Mouse (Mus musculus): Measurements from ENCODE around the gene Kdm6b. TPM values are rescaled to one million over a fixed set of nuclear protein-coding genes. Genes with fewer than 3 reads are reported as not detected.
A peak's percentile ranks its signal among the peaks of the same experiment; 100 is the strongest.

The Kdm6b gene
- polyA plus RNA-seq, 1 experiment from 2014 or later: 24.3 TPM

DNA sequence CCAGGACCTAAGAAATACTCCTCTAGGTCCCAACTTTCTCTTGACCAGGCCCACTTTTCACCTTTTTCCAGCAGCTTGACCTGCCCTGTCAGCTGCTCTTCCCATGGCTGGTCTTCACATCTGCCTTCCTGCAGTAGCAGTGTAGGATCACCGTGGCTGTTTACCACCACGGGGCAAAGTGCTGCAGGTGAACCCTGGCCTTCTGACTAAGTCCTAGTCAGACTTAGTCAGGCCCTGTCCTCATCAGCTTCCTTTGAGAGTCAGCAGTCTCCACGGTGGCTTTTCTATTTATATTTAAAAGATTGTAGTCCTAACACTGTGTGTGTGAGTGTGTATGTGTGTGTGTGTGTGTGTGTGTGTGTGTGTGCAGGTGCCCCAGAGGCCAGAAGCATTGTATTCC is 35.7 kb downstream of the Kdm6b start:
- Histone ChIP-seq H3K27ac (replicated peaks; ENCODE audit: low read depth, low read length) (no peak overlapping the region), H3K4me1 (ENCODE audit: control insufficient read depth, insufficient read depth, low read length) (peaks cover 1% of the 10 kb centered on the region; the same call in 1 of the 2 replicates), H3K4me2 (ENCODE audit: low read depth, low read length) (no peak overlapping the region), H3K36me3 (ENCODE audit: control insufficient read depth, insufficient read depth, low read length) (peaks cover 23% of the 10 kb centered on the region), H3K9me3 (ENCODE audit: control insufficient read depth, low read length) (no peaks in the 10 kb centered on the region), H3K9ac (ENCODE audit: low read depth, low read length) (no peak overlapping the region), H3K4me3 (ENCODE audit: low read depth, low read length) (no peak overlapping the region), H3K27me3 (replicated peaks; ENCODE audit: control insufficient read depth, insufficient read depth, low read length) (no peaks in the 10 kb centered on the region)
- WGBS: 71% methylated on average over 3 of the region's 3 CpGs
- ATAC-seq (ENCODE audit: low read depth) (no peak), DNase-seq (ENCODE audit: low spot score) (no peak)

DNA sequence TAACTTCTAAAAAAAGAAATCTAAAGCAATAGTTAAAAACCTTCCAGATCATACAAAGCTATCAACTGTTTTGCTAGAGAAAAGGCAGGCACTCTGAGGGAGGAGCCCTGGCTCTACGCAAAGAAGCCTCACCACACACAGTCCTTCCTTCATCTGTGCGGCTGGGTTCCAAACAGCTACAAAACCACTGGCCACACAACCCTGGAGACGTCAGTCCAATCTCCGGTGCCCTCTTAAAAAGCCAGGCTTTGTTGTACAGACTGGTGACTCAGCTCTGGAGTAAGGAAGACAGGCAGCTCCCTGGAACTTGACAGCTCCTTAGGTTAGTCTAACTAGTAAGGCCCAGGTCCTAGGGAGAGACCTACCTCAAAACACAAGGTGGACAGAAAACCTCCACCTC is 37.8 kb downstream of the Kdm6b start:
- no peak overlapping the region for H3K9ac ChIP-seq (ENCODE audit: low read depth, low read length)
- H3K27me3 ChIP-seq (replicated peaks; ENCODE audit: control insufficient read depth, insufficient read depth, low read length): no peaks in the 10 kb centered on the region
- ATAC-seq (ENCODE audit: low read depth) (no peak), DNase-seq (ENCODE audit: low spot score) (no peak)
- no peaks in the 10 kb centered on the region for H3K9me3 ChIP-seq (ENCODE audit: control insufficient read depth, low read length)
- no peak overlapping the region for H3K27ac ChIP-seq (replicated peaks; ENCODE audit: low read depth, low read length)
- H3K4me3 ChIP-seq (ENCODE audit: low read depth, low read length): no peak overlapping the region
- H3K36me3 ChIP-seq (ENCODE audit: control insufficient read depth, insufficient read depth, low read length): peaks cover 27% of the 10 kb centered on the region
- 82% methylated on average over 4 of the region's 4 CpGs for WGBS
- H3K4me2 ChIP-seq (ENCODE audit: low read depth, low read length): no peak overlapping the region
- H3K4me1 ChIP-seq (ENCODE audit: control insufficient read depth, insufficient read depth, low read length): peaks cover 15% of the 10 kb centered on the region

DNA sequence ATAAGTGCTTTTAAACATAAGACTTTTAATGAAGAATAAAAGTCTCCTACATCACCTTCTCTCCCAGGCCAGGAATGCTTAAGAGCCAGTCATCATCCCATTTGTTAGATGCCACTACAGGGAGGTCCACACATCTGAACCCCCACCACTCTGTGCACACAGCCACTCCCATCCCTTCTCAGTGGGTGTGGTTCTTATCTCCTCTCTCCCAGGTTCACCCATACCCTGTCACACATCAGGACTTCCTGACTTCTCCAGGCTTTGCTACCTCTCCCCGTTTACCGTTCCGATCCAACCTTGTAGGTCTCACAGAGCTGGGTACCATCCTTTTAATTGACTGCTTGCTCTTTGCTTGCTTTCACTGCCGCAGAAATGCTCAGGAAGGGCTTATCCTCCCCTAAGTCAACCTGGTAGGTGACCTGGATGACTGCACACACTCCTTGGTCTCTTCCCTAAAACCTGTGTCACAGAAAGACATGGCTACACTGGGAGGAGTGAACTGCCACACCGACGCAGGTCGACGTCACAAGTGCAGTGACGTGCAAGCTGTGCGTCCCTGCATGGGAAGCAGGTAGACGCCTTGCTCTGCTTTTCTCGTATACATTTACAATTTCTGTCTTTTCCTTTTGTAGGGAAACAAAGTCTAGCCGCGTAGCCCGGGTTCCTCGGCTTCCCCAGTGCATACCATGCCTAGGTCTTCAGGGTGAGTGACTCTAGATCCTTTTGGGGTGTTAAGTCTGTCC is 40.1 kb downstream of the Kdm6b start:
- Histone ChIP-seq H3K27me3 (replicated peaks; ENCODE audit: control insufficient read depth, insufficient read depth, low read length) (no peaks in the 10 kb centered on the region), H3K4me3 (ENCODE audit: low read depth, low read length) (no peak overlapping the region), H3K9ac (ENCODE audit: low read depth, low read length) (no peak overlapping the region), H3K27ac (replicated peaks; ENCODE audit: low read depth, low read length) (no peak overlapping the region), H3K36me3 (ENCODE audit: control insufficient read depth, insufficient read depth, low read length) (peaks cover 27% of the 10 kb centered on the region), H3K4me2 (ENCODE audit: low read depth, low read length) (no peak overlapping the region), H3K9me3 (ENCODE audit: control insufficient read depth, low read length) (no peaks in the 10 kb centered on the region), H3K4me1 (ENCODE audit: control insufficient read depth, insufficient read depth, low read length) (peaks cover 18% of the 10 kb centered on the region)
- 92% methylated on average over 16 of the region's 16 CpGs for WGBS
- ATAC-seq (ENCODE audit: low read depth) (no peak), DNase-seq (ENCODE audit: low spot score) (no peak)

DNA sequence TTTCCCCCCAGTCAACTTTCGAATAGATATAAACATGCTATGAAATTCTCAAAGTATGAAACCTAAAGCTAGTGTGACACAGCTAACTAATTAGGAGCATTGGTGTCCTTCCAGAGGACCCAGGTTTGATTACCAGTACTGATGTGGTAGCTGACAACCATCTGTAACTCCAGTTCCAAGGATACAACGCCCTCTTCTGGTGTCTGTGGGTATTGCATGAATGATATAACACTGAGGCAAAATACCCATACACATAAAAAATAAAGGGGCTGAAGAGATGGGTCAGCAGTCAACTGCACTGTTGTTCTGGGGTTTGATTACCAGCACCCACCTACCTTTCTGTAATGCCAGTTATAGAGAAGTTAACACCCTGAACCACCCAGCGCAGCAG is 40.7 kb downstream of the Kdm6b start:
- ATAC-seq (ENCODE audit: low read depth): no peak
- Histone ChIP-seq H3K36me3 (ENCODE audit: control insufficient read depth, insufficient read depth, low read length) (peaks cover 27% of the 10 kb centered on the region), H3K27ac (replicated peaks; ENCODE audit: low read depth, low read length) (0 out of 2 replicates have a peak overlapping the region, but pooled peaks have one; percentile 100), H3K9ac (ENCODE audit: low read depth, low read length) (no peak overlapping the region), H3K27me3 (replicated peaks; ENCODE audit: control insufficient read depth, insufficient read depth, low read length) (no peaks in the 10 kb centered on the region), H3K4me2 (ENCODE audit: low read depth, low read length) (no peak overlapping the region), H3K4me3 (ENCODE audit: low read depth, low read length) (no peak overlapping the region), H3K4me1 (ENCODE audit: control insufficient read depth, insufficient read depth, low read length) (peaks cover 18% of the 10 kb centered on the region), H3K9me3 (ENCODE audit: control insufficient read depth, low read length) (no peaks in the 10 kb centered on the region)
- DNase-seq (ENCODE audit: low spot score): no peak
- WGBS: 59% methylated on average over 3 of the region's 3 CpGs

DNA sequence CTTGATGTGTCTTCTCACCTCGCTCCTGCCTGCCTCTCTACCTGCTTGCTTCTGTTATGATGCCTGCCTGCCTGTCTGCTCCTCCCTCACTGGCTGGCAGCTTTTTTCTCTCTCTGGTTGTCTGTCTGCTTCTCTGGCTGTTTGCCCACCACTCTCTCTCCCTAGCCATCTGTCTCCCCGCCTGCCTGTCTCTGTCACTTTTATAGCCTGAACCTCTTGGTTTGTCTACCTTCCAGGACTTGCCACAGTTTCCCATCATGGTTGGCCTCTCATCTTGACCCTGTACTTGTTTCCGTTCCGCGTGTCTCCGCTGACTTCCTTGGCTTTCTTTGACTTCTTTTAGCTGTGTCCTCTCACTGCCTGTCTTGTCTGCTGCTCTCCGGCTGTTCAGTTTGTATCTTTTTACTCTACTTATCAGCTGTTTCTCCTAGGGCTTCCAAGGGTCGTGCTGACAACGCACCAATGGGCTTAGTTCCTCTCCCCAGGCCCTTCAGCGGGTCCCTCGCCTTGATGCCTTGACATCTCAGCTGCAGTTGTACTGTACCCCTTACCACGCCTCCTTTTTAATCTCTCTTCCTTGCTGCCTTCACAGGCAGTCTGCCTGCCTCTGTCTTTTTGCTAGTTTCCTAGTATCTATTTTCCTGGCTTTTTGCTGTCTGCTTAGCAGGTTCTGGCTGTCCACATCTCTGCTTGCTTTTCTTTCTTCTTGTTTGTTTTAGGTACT is 41.3 kb downstream of the Kdm6b start:
- H3K9me3 ChIP-seq (ENCODE audit: control insufficient read depth, low read length): no peaks in the 10 kb centered on the region
- H3K4me3 ChIP-seq (ENCODE audit: low read depth, low read length): no peak overlapping the region
- H3K27me3 ChIP-seq (replicated peaks; ENCODE audit: control insufficient read depth, insufficient read depth, low read length): no peaks in the 10 kb centered on the region
- peak overlapping the region; percentile 47; the same call in 1 of the 2 replicates for H3K9ac ChIP-seq (ENCODE audit: low read depth, low read length)
- DNase-seq (ENCODE audit: low spot score) (no peak), ATAC-seq (ENCODE audit: low read depth) (no peak)
- H3K36me3 ChIP-seq (ENCODE audit: control insufficient read depth, insufficient read depth, low read length): peaks cover 27% of the 10 kb centered on the region
- H3K27ac ChIP-seq (replicated peaks; ENCODE audit: low read depth, low read length): peak overlapping the region; percentile 100
- 46% methylated on average over 12 of the region's 12 CpGs for WGBS
- H3K4me1 ChIP-seq (ENCODE audit: control insufficient read depth, insufficient read depth, low read length): peaks cover 18% of the 10 kb centered on the region
- H3K4me2 ChIP-seq (ENCODE audit: low read depth, low read length): peak overlapping the region; percentile 41; the same call in 1 of the 2 replicates

DNA sequence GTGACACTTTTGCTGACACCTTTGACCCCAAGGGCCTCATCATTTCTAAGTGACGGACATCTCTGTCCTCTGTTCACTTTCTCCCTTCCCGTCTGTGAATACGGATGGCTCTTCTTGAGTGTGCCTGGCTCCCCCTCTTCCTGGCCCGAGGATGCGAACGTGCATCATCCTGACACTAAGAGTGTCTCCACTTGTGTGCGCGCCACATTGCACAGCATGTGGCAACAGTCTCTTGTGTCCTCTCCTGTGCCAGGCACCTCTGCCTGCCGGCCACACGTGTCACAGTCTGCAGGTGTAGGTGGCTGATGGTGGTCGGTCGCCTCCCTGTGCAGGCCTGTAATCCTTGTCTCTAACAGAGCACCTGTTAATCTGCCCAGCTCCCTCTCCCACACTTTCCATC is 41.9 kb downstream of the Kdm6b start:
- Histone ChIP-seq H3K27me3 (replicated peaks; ENCODE audit: control insufficient read depth, insufficient read depth, low read length) (no peaks in the 10 kb centered on the region), H3K4me2 (ENCODE audit: low read depth, low read length) (peak overlapping the region; percentile 41), H3K36me3 (ENCODE audit: control insufficient read depth, insufficient read depth, low read length) (peaks cover 27% of the 10 kb centered on the region), H3K4me3 (ENCODE audit: low read depth, low read length) (no peak overlapping the region), H3K4me1 (ENCODE audit: control insufficient read depth, insufficient read depth, low read length) (peaks cover 18% of the 10 kb centered on the region), H3K9ac (ENCODE audit: low read depth, low read length) (peak overlapping the region; percentile 47), H3K9me3 (ENCODE audit: control insufficient read depth, low read length) (no peaks in the 10 kb centered on the region), H3K27ac (replicated peaks; ENCODE audit: low read depth, low read length) (peak overlapping the region; percentile 100)
- WGBS: 49% methylated on average over 12 of the region's 12 CpGs
- DNase-seq (ENCODE audit: low spot score) (no peak), ATAC-seq (ENCODE audit: low read depth) (no peak)

DNA sequence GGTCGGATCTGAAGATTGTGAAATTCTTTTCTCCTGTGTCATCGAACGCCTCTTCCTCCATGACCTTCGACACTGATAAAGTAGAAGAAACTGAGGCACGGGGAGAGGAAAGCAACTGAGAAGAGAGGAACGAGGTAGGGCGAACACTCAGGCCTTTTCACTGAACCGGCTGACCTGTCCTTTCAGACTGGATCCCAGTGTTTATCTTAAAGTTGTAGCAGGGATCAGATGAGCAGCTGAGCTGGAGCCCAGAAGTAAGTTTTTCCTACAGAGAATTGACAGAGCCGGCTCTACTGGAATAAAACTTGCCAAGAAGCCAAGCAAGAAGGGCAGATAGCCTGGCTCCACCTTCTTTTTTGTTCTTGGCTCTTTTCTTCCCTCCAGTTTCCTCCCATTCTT is 42.7 kb downstream of the Kdm6b start:
- Histone ChIP-seq H3K4me3 (ENCODE audit: low read depth, low read length) (peak overlapping the region; percentile 10; the same call in 1 of the 2 replicates), H3K9ac (ENCODE audit: low read depth, low read length) (peak overlapping the region; percentile 47; the same call in 1 of the 2 replicates)
- no peak for DNase-seq (ENCODE audit: low spot score)

DNA sequence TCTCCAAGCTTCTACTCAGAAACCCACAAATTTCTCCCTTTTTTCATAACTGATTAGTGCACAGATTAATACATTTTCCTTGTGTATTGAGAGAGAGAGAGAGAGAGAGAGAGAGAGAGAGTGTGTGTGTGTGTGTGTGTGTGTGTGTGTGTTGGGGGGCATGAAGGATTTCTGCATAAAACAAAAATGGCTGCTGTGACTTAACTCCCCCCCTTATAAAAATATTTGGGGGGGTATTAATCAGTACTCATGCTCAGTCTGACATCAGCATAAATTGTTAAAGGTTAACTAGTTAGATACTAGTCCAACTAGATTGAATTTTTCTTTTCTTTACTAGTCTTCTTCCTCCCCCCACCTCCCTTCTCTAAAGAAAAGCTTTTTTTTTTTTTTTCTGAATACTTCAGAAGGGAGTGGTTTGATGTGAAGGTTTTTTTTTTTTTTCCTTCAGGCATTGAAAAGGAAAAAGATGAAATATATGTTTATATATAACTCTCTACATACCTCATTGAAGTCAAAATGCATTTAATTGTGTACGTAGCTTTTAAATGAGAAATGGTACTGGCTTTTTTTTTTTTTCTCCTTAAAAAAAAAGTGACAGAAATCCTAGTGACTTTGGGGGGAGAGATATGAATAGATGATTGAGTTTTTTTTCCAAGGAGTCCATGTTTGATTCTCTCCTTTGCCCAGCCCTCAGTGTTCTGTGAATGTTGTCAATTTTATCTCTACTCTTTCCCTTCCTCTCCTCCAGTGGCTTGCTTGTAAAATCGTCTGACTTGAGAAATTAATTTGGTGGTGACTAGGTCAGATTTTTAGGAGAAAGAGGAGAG is 43.3 kb downstream of the Kdm6b start:
- peak overlapping the region; percentile 100 for H3K9ac ChIP-seq (ENCODE audit: low read depth, low read length)
- DNase-seq (ENCODE audit: low spot score): no peak

More for the DNA sequence above, 42.7 kb downstream of the Kdm6b start:
- 23% methylated on average over 9 of the region's 9 CpGs for WGBS
- Histone ChIP-seq H3K27ac (replicated peaks; ENCODE audit: low read depth, low read length) (peak overlapping the region; percentile 100), H3K9me3 (ENCODE audit: control insufficient read depth, low read length) (no peaks in the 10 kb centered on the region), H3K4me1 (ENCODE audit: control insufficient read depth, insufficient read depth, low read length) (peaks cover 20% of the 10 kb centered on the region), H3K4me2 (ENCODE audit: low read depth, low read length) (peak overlapping the region; percentile 41), H3K36me3 (ENCODE audit: control insufficient read depth, insufficient read depth, low read length) (peaks cover 23% of the 10 kb centered on the region), H3K27me3 (replicated peaks; ENCODE audit: control insufficient read depth, insufficient read depth, low read length) (no peaks in the 10 kb centered on the region)
- ATAC-seq (ENCODE audit: low read depth): no peak

More for the DNA sequence above, 43.3 kb downstream of the Kdm6b start:
- WGBS: 15% methylated on average over 2 of the region's 2 CpGs
- Histone ChIP-seq H3K27ac (replicated peaks; ENCODE audit: low read depth, low read length) (peak overlapping the region; percentile 100), H3K4me1 (ENCODE audit: control insufficient read depth, insufficient read depth, low read length) (peaks cover 26% of the 10 kb centered on the region), H3K4me2 (ENCODE audit: low read depth, low read length) (peak overlapping the region; percentile 73), H3K36me3 (ENCODE audit: control insufficient read depth, insufficient read depth, low read length) (peaks cover 23% of the 10 kb centered on the region), H3K27me3 (replicated peaks; ENCODE audit: control insufficient read depth, insufficient read depth, low read length) (no peaks in the 10 kb centered on the region), H3K9me3 (ENCODE audit: control insufficient read depth, low read length) (no peaks in the 10 kb centered on the region), H3K4me3 (ENCODE audit: low read depth, low read length) (peak overlapping the region; percentile 95)
- no peak for ATAC-seq (ENCODE audit: low read depth)
